Mouse (Mus musculus) midbrain, embryonic 11.5 days (tissue): Measurements from ENCODE around the gene Fancl. TPM values are rescaled to one million over a fixed set of nuclear protein-coding genes. Genes with fewer than 3 reads are reported as not detected.

Experiments
- polyA plus RNA-seq: library from polyadenylated mRNA; unstranded; fragments of >200 nt; fragmentation: Nextera tagmentation; extraction: Ambion mirVana; gene quantifications from 2 replicates; pipeline ENCODE4 v1.2.1, GENCODE M21; 2014

Gene Fancl
- polyA plus RNA-seq, 1 experiment from 2014 or later: 34.7 TPM

Other genes with a start within 250 kb of the Fancl start
- 4.6 and 5.1 TPM in 2 replicates for gene 5730522E02Rik, start 175.4 kb upstream of the Fancl start, polyA plus RNA-seq
- not detected in 2 replicates for gene Gm6899, start 207.1 kb downstream of the Fancl start, polyA plus RNA-seq
- gene Vrk2, start 207.9 kb downstream of the Fancl start, polyA plus RNA-seq: 32.7 and 40.2 TPM in 2 replicates